Mouse (Mus musculus) neural tube, embryonic 12.5 days (tissue): ENCODE measurements at regions not wholly inside any gene's neighbourhood (a gene's known extent, or its start where the extent isn't known, plus 50 kb on each side); places are given as distances from the start of the nearest gene placed in this dataset.

Source experiments
- ATAC-seq: fragments of 200-750 bp; cut with Nextera tagmentation; 2 replicates; pipeline ENCODE4 v1.8.0; 2017; ENCODE audit warnings: low read depth, mild to moderate bottlenecking, moderate TSS enrichment, moderate library complexity; ENCODE audit not compliant: low FRiP score
- H3K27ac ChIP-seq: fragments of 300-500 bp; sonication (generic); 2 replicates; pipeline ENCODE4 v1.5.1; 2016
- H3K27me3 ChIP-seq: fragments of 300-500 bp; sonication (generic); replicated peaks from 2 replicates; pipeline ENCODE4 v1.6.1; 2016; ENCODE audit warnings: mild to moderate bottlenecking
- H3K36me3 ChIP-seq: fragments of 300-500 bp; sonication (generic); 2 replicates; pipeline ENCODE4 v1.6.1; 2016; ENCODE audit warnings: mild to moderate bottlenecking
- H3K4me1 ChIP-seq: fragments of 300-500 bp; sonication (generic); 2 replicates; pipeline ENCODE4 v1.6.1; 2016
- H3K4me2 ChIP-seq: fragments of 300-500 bp; sonication (generic); replicated peaks from 2 replicates; pipeline ENCODE4 v1.6.1; 2016; ENCODE audit warnings: mild to moderate bottlenecking
- H3K4me3 ChIP-seq: fragments of 300-500 bp; sonication (generic); 2 replicates; pipeline ENCODE4 v1.5.1; 2016
- H3K9ac ChIP-seq: fragments of 300-500 bp; sonication (generic); 2 replicates; pipeline ENCODE4 v1.6.1; 2016; ENCODE audit warnings: mild to moderate bottlenecking
- H3K9me3 ChIP-seq: fragments of 300-500 bp; sonication (generic); 2 replicates; pipeline ENCODE4 v1.6.1; 2016; ENCODE audit warnings: mild to moderate bottlenecking
- WGBS: fragments of 180-500 bp; shearing (Covaris S2); methylation state at CpG from one replicate; pipeline ENCODE4 v1.1.7; 2016; 5-methylcytosine and 5-hydroxymethylcytosine counted together

DNA sequence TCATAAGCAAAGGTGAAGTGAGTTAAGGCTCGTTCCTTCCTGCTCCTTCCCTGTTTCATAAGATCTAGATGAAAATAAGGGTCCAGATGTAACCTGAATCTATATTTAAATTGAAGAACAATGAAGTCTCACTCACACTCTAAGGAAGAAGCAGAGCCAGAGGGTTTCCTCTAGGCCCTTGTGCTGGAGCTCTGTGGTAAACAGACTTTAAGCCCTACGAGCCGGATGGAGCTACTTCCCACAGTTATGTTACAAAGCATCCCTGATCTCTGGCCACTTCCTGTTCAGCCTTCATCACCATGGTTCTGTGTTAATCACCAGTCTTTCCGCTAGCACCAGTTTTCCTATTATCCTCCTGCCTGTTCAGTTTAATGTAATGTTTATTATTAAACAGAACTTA lies 250.1 kb downstream of the Lyplal1 start:
- 93% methylated on average over 4 of the region's 4 CpGs for WGBS
- no peaks in the 10 kb centered on the region for H3K27me3 ChIP-seq
- no peaks in the 10 kb centered on the region for H3K36me3 ChIP-seq
- no peak for ATAC-seq
- no peak overlapping the region for H3K4me2 ChIP-seq
- no peak overlapping the region for H3K27ac ChIP-seq
- H3K9me3 ChIP-seq = no peaks in the 10 kb centered on the region
- no peaks in the 10 kb centered on the region for H3K4me1 ChIP-seq
- H3K4me3 ChIP-seq = no peak overlapping the region
- H3K9ac ChIP-seq = no peak overlapping the region

DNA sequence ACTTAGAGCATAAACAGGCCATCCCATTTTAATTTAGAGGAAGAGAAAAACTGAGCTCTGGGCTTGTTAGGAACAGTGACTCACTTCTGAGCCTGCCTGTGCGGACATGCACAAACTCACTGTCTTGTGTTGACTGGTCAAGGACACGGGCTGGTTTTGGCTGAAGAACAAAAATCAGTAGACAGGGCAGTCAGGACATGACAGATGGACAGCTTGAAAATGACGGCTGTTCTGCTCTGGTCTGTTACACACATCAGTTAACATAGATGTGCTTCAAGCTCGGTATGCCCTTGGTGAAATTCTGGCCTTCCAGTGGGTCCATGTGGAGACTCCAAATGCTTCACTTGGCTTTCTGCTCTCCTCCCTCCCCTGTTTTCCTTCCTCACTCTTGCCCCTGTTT lies 248.4 kb downstream of the Lyplal1 start:
- Histone ChIP-seq H3K9ac (no peak overlapping the region), H3K4me2 (no peak overlapping the region), H3K36me3 (no peaks in the 10 kb centered on the region), H3K4me3 (no peak overlapping the region), H3K27ac (no peak overlapping the region), H3K9me3 (no peaks in the 10 kb centered on the region), H3K27me3 (no peaks in the 10 kb centered on the region), H3K4me1 (no peaks in the 10 kb centered on the region)
- WGBS = 91% methylated on average over 4 of the region's 4 CpGs
- no peak for ATAC-seq

DNA sequence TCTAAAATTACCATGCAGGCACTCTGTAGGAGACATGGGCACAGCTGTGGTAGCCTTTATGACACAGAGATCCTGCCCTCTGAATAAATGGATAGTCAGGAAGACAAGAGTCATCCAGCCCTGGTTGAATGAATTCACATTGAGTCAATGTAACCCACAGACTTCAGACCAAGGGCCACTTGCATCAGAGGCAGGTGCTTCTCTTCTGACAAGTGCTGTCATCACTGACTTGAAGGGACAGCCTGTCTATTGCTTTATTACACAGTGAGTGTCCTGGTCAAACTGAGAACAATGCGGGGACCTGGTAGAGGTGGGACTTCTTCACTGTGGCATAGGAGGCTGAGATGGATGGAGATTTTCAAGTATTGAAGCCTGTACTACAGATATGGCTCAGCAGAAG lies 230.1 kb downstream of the Lyplal1 start:
- Histone ChIP-seq H3K4me2 (no peak overlapping the region), H3K4me1 (no peaks in the 10 kb centered on the region), H3K9ac (no peak overlapping the region), H3K27me3 (no peaks in the 10 kb centered on the region), H3K27ac (no peak overlapping the region), H3K9me3 (no peaks in the 10 kb centered on the region), H3K36me3 (no peaks in the 10 kb centered on the region), H3K4me3 (no peak overlapping the region)
- no peak for ATAC-seq
- 83% methylated on average over 1 of the region's 1 CpGs for WGBS

DNA sequence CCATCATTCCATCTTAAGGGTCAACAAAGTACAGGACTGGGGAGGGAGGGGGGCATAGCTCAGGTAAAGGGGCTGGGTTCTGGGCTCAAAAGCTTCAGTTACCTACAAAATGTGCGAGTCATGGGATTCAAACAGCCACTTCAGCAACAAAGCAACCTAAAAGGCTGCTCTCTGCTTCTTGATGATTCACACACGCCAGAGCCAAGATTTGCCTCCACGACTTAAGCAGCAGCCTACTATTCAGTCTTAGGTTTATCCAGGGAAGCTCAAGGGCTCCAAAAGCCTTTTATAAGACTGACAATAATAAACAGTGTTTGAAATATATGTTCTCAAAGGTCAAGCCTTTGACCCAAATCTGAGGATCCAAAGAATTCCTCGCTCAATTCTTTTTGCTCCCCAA lies 225.3 kb downstream of the Lyplal1 start:
- no peaks in the 10 kb centered on the region for H3K4me1 ChIP-seq
- 69% methylated on average over 4 of the region's 4 CpGs for WGBS

DNA sequence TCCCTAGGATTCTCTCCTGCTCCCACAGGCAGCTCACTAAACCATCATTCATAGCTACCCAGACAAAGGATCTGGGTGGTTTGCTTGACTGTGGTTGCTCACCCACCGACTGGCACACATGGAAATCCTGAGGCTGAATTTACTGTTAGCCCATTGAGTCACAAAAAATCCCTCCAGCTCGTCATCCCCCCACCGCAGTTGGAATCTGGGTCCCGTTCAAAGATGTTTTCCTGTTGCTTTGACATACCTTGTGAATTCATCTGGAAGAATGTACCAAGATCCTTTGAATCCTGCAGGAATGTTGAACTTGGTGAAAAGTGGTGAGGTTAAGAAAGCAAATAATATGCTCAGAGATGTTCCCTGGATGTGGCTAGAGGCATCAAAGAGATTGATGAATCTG lies 223.7 kb downstream of the Lyplal1 start:
- no peaks in the 10 kb centered on the region for H3K36me3 ChIP-seq
- 54% methylated on average over 4 of the region's 4 CpGs for WGBS
- no peak for ATAC-seq

More for the DNA sequence above, 225.3 kb downstream of the Lyplal1 start:
- H3K36me3 ChIP-seq = no peaks in the 10 kb centered on the region
- no peak overlapping the region for H3K9ac ChIP-seq
- H3K4me2 ChIP-seq = no peak overlapping the region
- H3K27me3 ChIP-seq = no peaks in the 10 kb centered on the region
- no peak overlapping the region for H3K27ac ChIP-seq
- ATAC-seq = no peak
- no peak overlapping the region for H3K4me3 ChIP-seq
- H3K9me3 ChIP-seq = no peaks in the 10 kb centered on the region

DNA sequence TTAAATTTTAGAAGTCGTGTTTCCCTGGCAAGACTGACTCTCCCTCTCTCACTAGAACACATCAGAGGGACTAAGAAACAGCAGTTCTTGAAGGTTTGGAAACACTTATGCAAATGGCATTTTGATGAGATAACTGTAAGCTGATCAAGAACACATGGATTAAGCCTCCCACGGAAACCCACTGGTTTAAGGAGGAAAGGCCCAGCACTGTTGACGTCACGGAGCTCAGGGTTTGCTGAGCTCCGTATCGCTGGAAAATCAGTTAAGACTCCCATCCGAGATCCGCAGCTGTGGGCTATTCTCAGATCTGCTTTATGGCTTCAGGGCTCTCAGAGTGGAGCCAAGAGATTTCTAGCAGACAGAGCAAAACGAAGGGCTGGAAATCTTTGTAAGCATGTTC lies 218.6 kb downstream of the Lyplal1 start:
- Histone ChIP-seq H3K27me3 (no peaks in the 10 kb centered on the region), H3K4me2 (no peak overlapping the region), H3K4me3 (no peak overlapping the region), H3K4me1 (no peaks in the 10 kb centered on the region), H3K36me3 (no peaks in the 10 kb centered on the region), H3K9ac (no peak overlapping the region), H3K27ac (no peak overlapping the region), H3K9me3 (no peaks in the 10 kb centered on the region)
- ATAC-seq = no peak
- WGBS = 66% methylated on average over 9 of the region's 9 CpGs

More for the DNA sequence above, 223.7 kb downstream of the Lyplal1 start:
- Histone ChIP-seq H3K9ac (no peak overlapping the region), H3K4me1 (no peaks in the 10 kb centered on the region), H3K27ac (no peak overlapping the region), H3K9me3 (no peaks in the 10 kb centered on the region), H3K4me2 (no peak overlapping the region), H3K27me3 (no peaks in the 10 kb centered on the region), H3K4me3 (no peak overlapping the region)

DNA sequence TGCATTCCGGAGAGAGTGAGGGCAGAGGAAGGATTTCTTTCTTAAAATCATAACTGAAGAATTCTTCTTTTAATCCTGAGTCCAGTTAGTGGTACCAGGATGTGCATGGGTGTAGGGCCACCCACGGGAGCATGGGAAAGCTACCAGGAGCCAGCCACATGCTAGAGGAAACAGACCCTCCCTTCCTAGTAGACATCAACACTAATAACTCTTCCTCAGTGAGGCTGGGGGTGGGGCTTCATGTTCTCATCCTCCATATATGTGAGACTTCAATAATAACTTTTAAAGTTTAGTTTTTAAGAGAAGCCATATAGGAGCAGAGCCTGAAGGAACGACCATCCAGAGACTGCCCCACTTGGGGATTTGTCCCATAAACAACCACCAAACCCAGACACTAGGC lies 216.8 kb downstream of the Lyplal1 start:
- no peak overlapping the region for H3K27ac ChIP-seq
- no peaks in the 10 kb centered on the region for H3K36me3 ChIP-seq
- no peak overlapping the region for H3K4me2 ChIP-seq
- no peaks in the 10 kb centered on the region for H3K4me1 ChIP-seq
- 86% methylated on average over 3 of the region's 3 CpGs for WGBS
- ATAC-seq = no peak
- H3K4me3 ChIP-seq = no peak overlapping the region
- H3K9me3 ChIP-seq = no peaks in the 10 kb centered on the region
- no peaks in the 10 kb centered on the region for H3K27me3 ChIP-seq
- no peak overlapping the region for H3K9ac ChIP-seq

DNA sequence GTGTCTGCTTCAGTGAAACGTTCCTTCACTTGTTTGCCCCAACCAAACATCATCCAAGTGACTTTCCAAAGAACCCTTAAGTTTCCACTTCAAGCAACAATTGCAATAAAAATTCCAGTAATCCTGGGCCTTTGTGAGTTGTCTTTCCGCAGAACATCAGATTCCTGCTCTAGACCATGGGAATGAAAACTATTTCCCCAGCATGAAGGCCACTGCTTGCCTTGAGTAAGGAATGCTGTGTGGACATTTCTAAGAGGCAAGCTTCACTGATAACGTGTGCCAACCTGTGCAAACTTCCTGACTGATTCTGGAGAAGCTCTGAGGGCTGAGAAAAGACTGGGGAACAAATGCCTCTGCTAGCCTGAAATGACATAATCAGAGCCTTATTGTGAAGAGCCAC lies 214.7 kb downstream of the Lyplal1 start:
- H3K27ac ChIP-seq = no peak overlapping the region
- WGBS = 89% methylated on average over 3 of the region's 3 CpGs
- no peak overlapping the region for H3K9ac ChIP-seq
- no peaks in the 10 kb centered on the region for H3K4me1 ChIP-seq
- H3K9me3 ChIP-seq = no peaks in the 10 kb centered on the region
- H3K27me3 ChIP-seq = no peaks in the 10 kb centered on the region
- no peak overlapping the region for H3K4me2 ChIP-seq
- ATAC-seq = no peak
- no peaks in the 10 kb centered on the region for H3K36me3 ChIP-seq
- no peak overlapping the region for H3K4me3 ChIP-seq

DNA sequence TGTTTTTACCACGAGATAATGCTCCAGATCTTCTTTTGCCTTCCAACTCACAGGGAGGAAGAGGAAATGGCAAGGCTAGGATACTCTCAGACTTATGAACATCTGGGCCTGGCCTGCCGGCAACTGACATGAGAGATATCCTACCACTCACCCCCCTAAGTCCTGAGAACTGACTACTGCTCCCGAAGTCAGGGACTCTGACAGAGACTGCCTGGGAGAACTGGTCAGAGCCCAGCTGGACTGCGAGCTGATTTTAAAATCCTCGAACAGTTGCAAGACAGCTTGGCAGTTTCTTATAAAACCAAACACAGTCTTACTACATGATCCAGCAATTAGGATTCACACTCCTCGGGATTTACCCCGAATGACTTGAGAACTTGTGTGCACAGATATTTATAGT lies 211.4 kb downstream of the Lyplal1 start:
- Histone ChIP-seq H3K27ac (no peak overlapping the region), H3K4me1 (no peaks in the 10 kb centered on the region), H3K4me3 (no peak overlapping the region), H3K9ac (no peak overlapping the region), H3K27me3 (no peaks in the 10 kb centered on the region), H3K36me3 (no peaks in the 10 kb centered on the region), H3K9me3 (no peaks in the 10 kb centered on the region), H3K4me2 (no peak overlapping the region)
- 81% methylated on average over 7 of the region's 7 CpGs for WGBS
- ATAC-seq = no peak

DNA sequence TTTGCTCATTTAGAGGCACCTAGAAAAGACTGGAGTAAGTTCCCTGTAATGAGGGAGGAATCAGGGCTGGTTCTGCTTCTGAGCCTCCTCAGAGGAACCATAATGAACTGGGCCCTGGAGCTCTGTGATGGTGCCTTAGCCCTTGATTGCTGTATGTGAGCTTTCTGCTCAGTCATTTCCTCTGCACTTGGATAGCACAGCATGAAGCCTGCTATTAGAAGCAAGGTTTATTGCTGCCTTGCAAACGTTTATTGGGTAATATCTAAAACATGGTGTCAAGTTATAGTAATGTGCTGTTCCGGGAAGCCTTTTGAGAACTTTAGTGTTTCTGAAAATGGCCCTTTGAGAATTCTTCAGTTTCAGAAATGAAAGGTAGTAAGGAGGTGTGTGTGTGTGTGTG lies 201.5 kb downstream of the Lyplal1 start:
- Histone ChIP-seq H3K36me3 (no peaks in the 10 kb centered on the region), H3K27me3 (no peaks in the 10 kb centered on the region), H3K4me1 (no peaks in the 10 kb centered on the region), H3K4me2 (no peak overlapping the region), H3K4me3 (no peak overlapping the region), H3K27ac (no peak overlapping the region), H3K9ac (no peak overlapping the region), H3K9me3 (no peaks in the 10 kb centered on the region)
- ATAC-seq = no peak
- whole genome bisulfite sequencing = 17% methylated on average over 2 of the region's 2 CpGs

DNA sequence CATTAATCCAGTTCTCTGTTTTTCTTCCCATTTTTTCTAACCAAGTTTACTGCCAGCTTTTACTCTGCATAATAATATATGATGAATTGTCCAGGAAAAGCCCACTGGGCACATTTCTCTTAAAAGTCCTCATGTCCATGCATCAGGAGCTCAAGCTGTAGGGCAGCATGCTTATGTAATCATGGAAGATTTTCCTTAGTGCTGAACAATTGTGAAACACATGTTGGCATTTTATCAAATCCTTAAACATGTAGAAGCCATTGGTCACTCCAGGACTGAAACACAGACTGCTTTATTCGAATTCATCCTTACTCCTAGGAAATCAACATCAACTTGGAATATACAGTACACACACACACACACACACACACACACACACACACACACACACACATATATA lies 198.4 kb downstream of the Lyplal1 start:
- no peak overlapping the region for H3K27ac ChIP-seq
- ATAC-seq = no peak
- WGBS = 88% methylated on average over 1 of the region's 1 CpGs
- no peak overlapping the region for H3K4me2 ChIP-seq
- H3K36me3 ChIP-seq = no peaks in the 10 kb centered on the region
- no peaks in the 10 kb centered on the region for H3K27me3 ChIP-seq
- H3K9ac ChIP-seq = no peak overlapping the region
- no peaks in the 10 kb centered on the region for H3K9me3 ChIP-seq
- no peak overlapping the region for H3K4me3 ChIP-seq
- no peaks in the 10 kb centered on the region for H3K4me1 ChIP-seq

DNA sequence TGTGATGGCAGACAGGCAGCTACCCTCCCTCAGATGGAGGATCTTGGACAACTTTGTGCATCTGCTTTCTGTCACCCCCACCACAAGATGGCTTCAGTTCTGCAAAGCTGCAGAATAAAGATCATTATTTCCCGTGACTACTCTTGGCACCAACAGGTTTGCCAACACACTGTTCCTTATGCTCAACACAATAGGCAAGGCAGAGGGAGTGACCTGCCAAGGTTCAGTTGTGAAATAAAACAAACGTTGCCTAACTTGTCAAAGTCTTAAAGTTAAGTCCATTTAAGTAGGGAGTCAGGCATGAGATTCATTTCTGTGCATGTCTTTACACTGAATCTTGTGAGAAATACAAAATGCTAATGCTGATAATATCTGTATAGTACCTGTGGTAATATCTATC lies 193.4 kb downstream of the Lyplal1 start:
- no peak for ATAC-seq

DNA sequence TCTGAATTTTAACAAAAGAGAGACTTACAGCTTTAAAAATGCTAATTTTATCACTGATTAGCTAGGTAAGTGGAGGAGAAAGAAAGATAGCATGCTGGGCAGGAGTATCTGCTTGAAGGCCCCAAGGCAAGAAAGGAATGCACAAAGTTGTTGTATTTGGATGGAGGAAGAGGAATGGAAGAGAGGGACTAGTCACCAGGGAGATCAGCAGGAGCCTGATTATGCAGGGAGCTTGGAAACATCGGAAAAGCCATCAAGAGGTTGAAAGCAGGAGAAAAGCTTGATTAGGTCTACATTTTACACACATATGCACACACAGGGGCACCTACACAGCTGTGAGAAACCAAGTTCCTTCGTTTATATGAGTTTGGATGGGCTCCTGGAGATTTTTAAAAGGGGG lies 188.1 kb downstream of the Lyplal1 start:
- Histone ChIP-seq H3K4me1 (no peaks in the 10 kb centered on the region), H3K36me3 (no peaks in the 10 kb centered on the region), H3K4me3 (no peak overlapping the region), H3K4me2 (no peak overlapping the region), H3K9ac (no peak overlapping the region), H3K9me3 (no peaks in the 10 kb centered on the region), H3K27me3 (no peaks in the 10 kb centered on the region), H3K27ac (no peak overlapping the region)
- ATAC-seq = no peak
- WGBS = 23% methylated on average over 2 of the region's 2 CpGs

More for the DNA sequence above, 193.4 kb downstream of the Lyplal1 start:
- Histone ChIP-seq H3K36me3 (no peaks in the 10 kb centered on the region), H3K27me3 (no peaks in the 10 kb centered on the region), H3K4me3 (no peak overlapping the region), H3K4me1 (no peaks in the 10 kb centered on the region), H3K27ac (no peak overlapping the region), H3K4me2 (no peak overlapping the region), H3K9me3 (no peaks in the 10 kb centered on the region), H3K9ac (no peak overlapping the region)
- WGBS = 79% methylated on average over 2 of the region's 2 CpGs

DNA sequence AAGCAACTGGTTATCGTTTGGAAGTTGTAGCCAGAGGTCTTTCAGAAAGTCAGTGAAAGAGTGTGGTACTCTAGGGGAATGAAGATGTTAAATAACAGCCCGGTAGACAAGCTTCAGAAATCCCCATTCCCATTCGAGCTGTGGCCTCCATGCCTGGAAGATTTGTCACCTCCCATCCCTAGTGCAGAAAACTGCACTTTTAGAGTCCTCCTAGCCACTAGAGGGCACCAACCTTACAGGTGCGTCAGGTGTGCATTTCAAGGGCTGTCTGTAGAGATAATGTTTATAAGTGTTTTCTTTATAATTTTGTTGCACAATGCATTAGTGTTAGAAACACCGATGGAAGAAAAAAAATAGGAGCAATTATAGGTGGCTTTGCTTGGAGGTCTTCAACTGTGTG lies 187.3 kb downstream of the Lyplal1 start:
- no peaks in the 10 kb centered on the region for H3K27me3 ChIP-seq
- no peaks in the 10 kb centered on the region for H3K9me3 ChIP-seq
- no peak overlapping the region for H3K4me2 ChIP-seq
- no peaks in the 10 kb centered on the region for H3K36me3 ChIP-seq
- no peak overlapping the region for H3K4me3 ChIP-seq
- 88% methylated on average over 5 of the region's 5 CpGs for WGBS
- no peak overlapping the region for H3K9ac ChIP-seq
- no peak for ATAC-seq
- H3K4me1 ChIP-seq = no peaks in the 10 kb centered on the region
- no peak overlapping the region for H3K27ac ChIP-seq
